Mouse (Mus musculus) small intestine, adult 2 months (tissue): Measurements from ENCODE around the gene Gsdma3. TPM values are rescaled to one million over a fixed set of nuclear protein-coding genes. Genes with fewer than 3 reads are reported as not detected.
"Not testable (repeated sequence)": the region's sequence is repeated elsewhere in the genome, so short reads cannot be mapped to it uniquely, and the experiment has no call there.

Source experiments
- H3K27ac ChIP-seq: fragments of 200-500 bp; 2 replicates; pipeline ENCODE4 v1.5.1; 2012; ENCODE audit warnings: low read depth, low read length, control low read depth, inconsistent platforms; ENCODE audit not compliant: insufficient read depth
- H3K27me3 ChIP-seq: fragments of 200-500 bp; 2 replicates; pipeline ENCODE4 v1.6.1; 2012; ENCODE audit warnings: mild to moderate bottlenecking, moderate library complexity, low read length, inconsistent platforms; ENCODE audit not compliant: control insufficient read depth, insufficient read depth
- H3K36me3 ChIP-seq: fragments of 200-500 bp; 2 replicates; pipeline ENCODE4 v1.6.1; 2012; ENCODE audit warnings: mild to moderate bottlenecking, low read length, control low read depth, inconsistent platforms; ENCODE audit not compliant: control insufficient read depth, insufficient read depth
- H3K4me1 ChIP-seq: fragments of 200-500 bp; 2 replicates; pipeline ENCODE4 v1.6.1; 2012; ENCODE audit warnings: low read length, inconsistent platforms, mixed read lengths; ENCODE audit not compliant: control insufficient read depth, insufficient read depth, insufficient read length
- H3K4me3 ChIP-seq: fragments of 200-500 bp; 2 replicates; pipeline ENCODE4 v1.5.1; 2012; ENCODE audit warnings: low read depth, mild to moderate bottlenecking, control low read depth, inconsistent platforms, low read length, moderate library complexity
- CTCF ChIP-seq: fragments of 200-500 bp; IDR thresholded peaks from 2 replicates; pipeline ENCODE4 v1.5.1; 2012; ENCODE audit warnings: low read depth, mild to moderate bottlenecking, control low read depth, inconsistent platforms, low read length, moderate library complexity, mixed read lengths; ENCODE audit not compliant: insufficient replicate concordance, insufficient read length; ENCODE audit errors: extremely low read depth
- POLR2A ChIP-seq: fragments of 200-500 bp; IDR thresholded peaks from 2 replicates; pipeline ENCODE4 v1.6.1; 2012; ENCODE audit warnings: low read depth, mild to moderate bottlenecking, control low read depth, inconsistent platforms, low read length, moderate library complexity
- WGBS: fragments of 180-500 bp; shearing (Covaris S2); methylation state at CpG from one replicate; pipeline ENCODE4 v1.1.7; 2018; 5-methylcytosine and 5-hydroxymethylcytosine counted together
- polyA plus RNA-seq: library from polyadenylated mRNA; depleted of rRNA; stranded (reverse); fragments of >200 nt; gene quantifications from 2 replicates; pipeline ENCODE4 v1.2.3, GENCODE M21; 2012

Gene Gsdma3
- polyA plus RNA-seq, 1 experiment, result not detected

- 46% methylated on average over 3 of the region's 3 CpGs for WGBS
- no peaks in the 10 kb centered on the region for H3K27me3 ChIP-seq
- TF ChIP-seq POLR2A, result no peak
- H3K4me3 ChIP-seq, result no peak overlapping the region
- no peak overlapping the region for H3K27ac ChIP-seq
- H3K36me3 ChIP-seq, result no peaks in the 10 kb centered on the region
- H3K4me1 ChIP-seq, result peaks cover 5% of the 10 kb centered on the region; the same call in 1 of the 2 replicates
Measured at GRCm38 (mm10) chr11:98644757-98645156, 18.6 kb downstream of the Gsdma3 start.

- no peaks in the 10 kb centered on the region for H3K27me3 ChIP-seq
- 32% methylated on average over 2 of the region's 2 CpGs for WGBS
- H3K36me3 ChIP-seq, result no peaks in the 10 kb centered on the region
- TF ChIP-seq CTCF (no peak), POLR2A (no peak)
- peaks cover 5% of the 10 kb centered on the region; the same call in 1 of the 2 replicates for H3K4me1 ChIP-seq
- H3K4me3 ChIP-seq, result no peak overlapping the region
- H3K27ac ChIP-seq, result no peak overlapping the region
Measured at GRCm38 (mm10) chr11:98645946-98646345, 19.8 kb downstream of the Gsdma3 start.

GRCm38 (mm10) chr11:98646459-98646858, 20.3 kb downstream of the Gsdma3 start, which contains the start of gene Gsdma2:
Gene Gsdma2 (plus strand): TSS chr11:98646759.
- H3K27me3 ChIP-seq, result no peaks in the 10 kb centered on the region
- no peaks in the 10 kb centered on the region for H3K36me3 ChIP-seq
- no peak within 1 kb of the TSS for H3K4me3 ChIP-seq
- H3K4me1 ChIP-seq, result peaks cover 5% of the 10 kb centered on the region; the same call in 1 of the 2 replicates
- 28% methylated on average over 2 of the region's 2 CpGs for WGBS
- no peak within 1 kb of the TSS for H3K27ac ChIP-seq
- TF ChIP-seq CTCF (no peak), POLR2A (no peak)

GRCm38 (mm10) chr11:98655076-98655475, 28.9 kb downstream of the Gsdma3 start:
- not testable (repeated sequence) for H3K4me1 ChIP-seq, H3K27ac ChIP-seq, H3K27me3 ChIP-seq, H3K4me3 ChIP-seq, H3K36me3 ChIP-seq
- peak; percentile 71; the same call in 1 of the 2 replicates for TF ChIP-seq CTCF
- WGBS, result 11% methylated on average over 7 of the region's 7 CpGs

GRCm38 (mm10) chr11:98660517-98660916, 34.4 kb downstream of the Gsdma3 start:
- no peak for TF ChIP-seq POLR2A
- TF ChIP-seq CTCF, result 0 out of 2 replicates have a peak, but pooled peaks have one; percentile 6
- no peak overlapping the region for H3K4me3 ChIP-seq
- no peaks in the 10 kb centered on the region for H3K4me1 ChIP-seq
- H3K27me3 ChIP-seq, result no peaks in the 10 kb centered on the region
- H3K27ac ChIP-seq, result no peak overlapping the region
- no peaks in the 10 kb centered on the region for H3K36me3 ChIP-seq
- WGBS, result 4% methylated on average over 6 of the region's 6 CpGs

- WGBS, result 21% methylated on average over 4 of the region's 4 CpGs
- Histone ChIP-seq H3K4me1 (no peaks in the 10 kb centered on the region), H3K36me3 (no peaks in the 10 kb centered on the region), H3K27me3 (no peaks in the 10 kb centered on the region; the same call in 1 of the 2 replicates), H3K27ac (no peak within 1 kb of the TSS), H3K4me3 (no peak within 1 kb of the TSS)
- TF ChIP-seq CTCF (no peak), POLR2A (no peak)
Measured at GRCm38 (mm10) chr11:98664091-98664490, 37.9 kb downstream of the Gsdma3 start, which contains the start of gene Gsdma. Gene Gsdma (plus strand): TSS chr11:98664351.

- Histone ChIP-seq H3K27me3 (no peaks in the 10 kb centered on the region; the same call in 1 of the 2 replicates), H3K4me3 (no peak overlapping the region), H3K27ac (no peak overlapping the region), H3K36me3 (no peaks in the 10 kb centered on the region), H3K4me1 (no peaks in the 10 kb centered on the region)
- 10% methylated on average over 2 of the region's 2 CpGs for WGBS
- TF ChIP-seq CTCF (no peak), POLR2A (no peak)
Measured at GRCm38 (mm10) chr11:98668984-98669383, 42.8 kb downstream of the Gsdma3 start.
